Mouse (Mus musculus): ENCODE measurements around the gene Ints5. TPM values are rescaled to one million over a fixed set of nuclear protein-coding genes. Genes with fewer than 3 reads are reported as not detected.
"Not testable (repeated sequence)": the region's sequence is repeated elsewhere in the genome, so short reads cannot be mapped to it uniquely, and the experiment has no call there.

Gene Ints5
- 10 to 100 TPM; 19.0 to 20.1 TPM for total RNA-seq (2021)
- long read RNA-seq, experiment 1, transcript Ints5-201 (2 exons, 3,274 nt), result major isoform, 13 of 19 reads
- long read RNA-seq, experiment 1, partial matches to known transcripts, result 0 of 19 reads
- long read RNA-seq, experiment 1, other reads (novel, unspliced or antisense), result 6 of 19 reads
- long read RNA-seq, experiment 2, transcript Ints5-201 (2 exons, 3,274 nt), result major isoform, 8 of 19 reads
- long read RNA-seq, experiment 2, partial matches to known transcripts, result 11 of 19 reads
- long read RNA-seq, experiment 2, other reads (novel, unspliced or antisense), result 0 of 19 reads

DNA sequence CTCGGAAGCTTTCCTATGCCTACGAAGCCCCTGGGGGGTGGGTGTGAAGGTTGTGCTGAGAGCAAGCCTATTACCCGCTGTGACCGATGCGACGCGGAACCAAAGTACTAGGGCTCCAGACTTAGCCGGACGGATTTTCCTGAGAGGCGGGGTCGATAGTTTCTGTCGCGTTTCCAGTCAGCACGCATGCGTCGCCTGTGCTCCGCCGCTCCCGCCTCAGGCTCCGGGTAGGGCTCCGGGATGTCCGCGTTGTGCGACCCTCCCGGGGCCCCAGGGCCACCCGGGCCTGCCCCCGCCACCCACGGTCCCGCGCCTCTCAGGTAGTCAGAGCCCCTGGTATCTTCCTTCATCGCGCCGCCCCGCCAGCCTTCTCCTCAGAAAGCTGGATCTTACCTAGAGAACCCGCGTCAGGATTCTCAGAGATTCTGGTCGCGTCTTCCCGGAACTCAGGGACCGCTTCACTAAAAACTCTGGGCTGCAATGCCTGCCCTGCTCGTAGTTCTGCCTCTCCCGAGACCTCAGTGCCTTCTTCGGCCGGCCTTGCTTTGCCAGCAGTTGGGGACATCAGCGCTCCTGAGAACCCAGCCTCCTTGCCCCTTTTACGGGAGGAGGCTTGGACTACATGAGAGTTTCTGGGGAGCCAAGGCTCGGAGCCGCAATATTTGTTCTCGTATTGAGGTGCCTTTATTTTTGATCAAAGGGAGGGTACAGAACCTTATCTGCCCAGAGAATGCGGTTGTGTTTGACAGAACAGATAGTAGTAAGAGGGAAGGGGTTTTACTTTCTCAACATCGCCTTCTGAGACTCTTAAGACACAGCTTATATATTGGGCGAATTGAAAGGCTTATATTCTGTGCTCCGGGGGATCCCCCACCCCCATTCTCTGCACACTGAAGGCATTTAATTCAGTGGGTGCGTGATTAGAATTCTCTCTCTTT, at the start of gene Ints5:
Gene Ints5 (plus strand): TSS at position 177 of the 938 bp plus-strand sequence.
- peak; percentile 70 to 84 for DNase-seq (ENCODE audit: low spot score in 2 of 2)

DNA sequence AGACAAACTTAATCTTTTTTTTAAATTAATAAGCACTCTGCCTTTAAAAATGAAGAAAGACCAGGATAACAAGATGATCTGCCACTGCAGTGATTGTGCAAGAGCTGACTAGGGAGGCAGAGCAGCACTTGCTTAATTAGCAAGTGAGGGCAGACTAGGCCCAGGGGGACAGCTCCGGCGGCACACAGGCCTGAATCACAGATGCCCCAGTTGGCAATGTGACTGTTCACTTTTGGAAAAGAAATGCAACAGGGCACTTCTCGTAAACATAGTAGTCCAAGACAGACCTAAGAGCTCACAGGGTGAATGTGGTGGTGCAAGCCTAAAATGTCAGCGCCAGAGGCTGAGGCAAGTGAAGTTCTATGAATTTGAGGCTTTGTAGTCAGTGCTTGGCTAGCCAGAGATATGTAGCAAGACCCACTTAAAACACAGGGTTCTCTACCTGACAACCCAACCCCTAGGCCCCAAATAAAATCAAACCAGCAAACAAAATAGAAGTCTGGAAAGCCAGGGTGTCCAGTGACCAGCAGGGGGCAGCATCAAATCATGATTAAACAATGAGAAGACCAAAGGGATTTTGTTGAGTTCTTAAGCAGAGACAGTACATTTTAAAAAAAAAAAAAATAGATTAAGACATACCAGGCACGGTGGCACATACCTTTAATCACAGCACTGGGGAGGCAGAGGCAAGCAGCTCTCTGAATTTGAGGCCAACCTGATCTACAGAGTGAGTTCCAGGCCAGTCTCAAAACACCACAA, 48.3 kb upstream of the Ints5 start:
- DNase-seq (ENCODE audit: low spot score in 2 of 2), result peak; percentile 50 to 83

DNA sequence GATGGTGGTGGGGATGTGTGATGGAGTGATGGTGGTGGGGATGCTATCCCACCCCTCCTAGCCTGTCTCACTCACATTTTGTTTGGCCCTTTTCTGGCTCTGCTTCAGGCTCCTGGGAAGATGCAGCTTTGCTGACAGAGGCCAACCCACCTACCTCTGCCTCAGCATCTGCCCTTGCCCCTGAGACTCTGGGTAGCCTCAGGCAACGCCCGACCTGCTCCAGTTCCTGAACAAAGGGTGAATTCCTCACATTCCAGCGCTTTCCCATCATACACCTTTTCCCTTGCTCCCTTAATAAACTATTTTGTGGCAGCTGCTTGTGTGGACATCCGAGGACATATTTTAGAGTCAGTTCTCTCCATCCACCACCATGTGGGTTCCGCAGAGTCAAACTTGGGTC, 44.4 kb upstream of the Ints5 start:
- DNase-seq (ENCODE audit: low spot score in 2 of 2), result no peak

DNA sequence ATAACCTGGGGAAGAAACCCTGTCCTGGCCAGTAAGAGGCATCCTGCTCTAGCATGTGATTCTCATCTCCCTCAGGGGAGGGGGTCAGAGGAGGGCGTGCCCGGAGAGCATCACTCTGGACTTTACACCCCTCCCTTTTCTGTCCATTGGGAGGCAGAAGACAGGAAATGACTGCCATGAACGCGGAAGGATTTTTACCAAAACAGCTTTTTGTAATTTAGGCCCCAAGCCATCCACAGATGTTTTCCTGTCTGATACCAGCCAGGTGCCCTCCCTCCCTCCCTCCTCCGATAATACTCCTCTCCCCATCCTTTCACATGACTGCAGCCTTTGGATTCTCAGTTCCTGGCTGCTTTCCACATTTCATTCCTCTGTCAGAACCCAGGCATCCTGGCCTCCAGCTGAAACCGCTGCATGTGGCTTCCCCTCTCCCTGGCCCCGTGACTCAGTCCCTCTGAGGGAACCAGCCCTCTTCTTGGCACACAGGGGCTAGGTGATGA, 42.4 kb upstream of the Ints5 start, which contains the start of gene Lrrn4cl:
Gene Lrrn4cl (plus strand): TSS at position 367 of the 500 bp plus-strand sequence.
- peak; percentile 45 to 66 for DNase-seq (ENCODE audit: low spot score in 2 of 2)

DNA sequence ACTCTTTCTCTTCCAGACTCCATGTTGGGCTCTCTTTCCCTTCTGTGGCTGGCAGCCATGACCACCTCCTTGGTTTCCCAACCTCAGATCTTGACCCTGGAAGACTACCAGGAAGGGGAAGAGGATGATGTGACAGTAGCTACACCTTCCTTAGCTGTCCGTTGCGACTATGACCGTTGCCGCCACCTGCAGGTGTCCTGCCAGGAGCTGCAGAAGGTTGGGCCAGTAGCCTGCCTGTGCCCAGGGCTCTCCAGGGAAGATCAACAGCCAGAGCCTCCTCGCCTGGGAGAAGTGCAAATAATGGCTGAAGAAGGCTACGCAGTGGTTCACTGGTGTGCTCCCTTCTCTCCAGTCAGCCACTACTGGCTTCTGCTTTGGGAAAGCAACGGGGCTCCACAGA, 41.2 kb upstream of the Ints5 start:
- DNase-seq (ENCODE audit: low spot score in 2 of 2), result no peak

DNA sequence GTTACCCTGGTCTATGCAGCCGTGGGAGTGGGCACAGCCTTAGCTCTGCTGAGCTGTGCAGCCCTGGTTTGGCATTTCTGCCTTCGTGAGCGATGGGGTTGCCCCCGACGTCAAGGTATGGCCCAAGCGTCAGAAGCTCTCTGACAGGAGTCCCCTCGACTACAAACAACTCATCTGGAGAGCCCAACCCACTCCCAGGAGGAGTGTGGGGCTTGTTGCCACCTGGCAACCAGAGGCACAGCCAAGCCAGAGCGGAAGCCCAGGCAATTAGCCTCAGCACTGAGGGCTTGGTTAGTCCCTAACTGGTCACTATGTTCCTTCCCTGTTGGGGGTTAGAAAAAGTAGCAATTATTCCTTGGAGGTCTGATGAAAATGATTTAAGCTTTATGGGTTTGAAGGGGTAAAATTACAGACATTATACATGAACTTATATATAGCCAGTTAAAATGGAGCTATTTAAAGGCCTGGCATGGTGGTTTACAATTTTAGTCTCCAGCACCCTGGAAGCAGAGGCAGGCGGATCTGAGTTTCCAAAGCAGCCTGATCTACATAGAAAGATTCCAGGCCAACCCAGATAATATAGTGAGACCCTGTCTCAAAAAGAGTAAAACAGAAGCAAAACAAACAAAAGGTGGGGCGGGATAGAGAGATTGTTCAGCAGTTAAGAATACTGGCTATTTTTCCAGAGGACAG, 40.4 kb upstream of the Ints5 start:
- no peak for DNase-seq (ENCODE audit: low spot score in 2 of 2)

DNA sequence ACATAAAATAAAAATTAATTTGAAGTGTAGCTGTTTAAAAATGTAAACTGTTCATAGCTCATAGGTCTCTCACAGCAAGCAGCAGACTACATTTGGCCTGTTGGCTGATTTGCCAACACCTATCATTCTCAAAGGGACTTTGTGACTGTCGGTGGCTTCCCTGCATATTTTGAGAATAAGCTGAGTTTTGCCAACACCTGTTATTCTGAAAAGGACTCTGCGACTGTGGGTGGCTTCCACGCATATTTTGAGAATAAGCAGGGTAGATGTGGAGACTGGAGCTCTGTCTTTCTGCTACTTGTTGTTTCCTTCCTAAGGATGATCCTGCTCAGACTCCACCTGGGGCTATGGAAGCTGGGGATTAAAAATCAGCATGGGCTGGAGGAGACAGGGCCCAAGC, 39.7 kb upstream of the Ints5 start:
- no peak for DNase-seq (ENCODE audit: low spot score in 2 of 2)

DNA sequence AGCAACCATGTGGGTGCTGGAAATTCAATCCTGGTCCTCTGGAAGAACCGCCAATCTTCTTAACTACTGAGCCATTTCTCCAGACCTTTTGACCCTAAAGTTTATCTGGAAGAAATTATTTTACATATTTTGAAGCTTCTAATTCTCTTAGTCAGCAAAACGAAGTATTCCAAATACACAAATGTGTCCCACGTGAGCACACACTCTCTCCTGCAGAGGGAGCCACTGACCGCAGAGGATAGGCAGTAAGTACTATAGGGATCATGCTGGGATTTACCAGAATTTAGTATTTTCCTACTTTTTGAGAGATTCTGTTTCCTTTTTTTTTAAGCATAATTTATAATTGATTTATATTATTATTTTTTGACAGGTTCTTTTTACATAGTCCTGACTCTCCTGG, 35.1 kb upstream of the Ints5 start:
- peak in 1 of 2 experiments; percentile 55 for DNase-seq (ENCODE audit: low spot score in 2 of 2)

DNA sequence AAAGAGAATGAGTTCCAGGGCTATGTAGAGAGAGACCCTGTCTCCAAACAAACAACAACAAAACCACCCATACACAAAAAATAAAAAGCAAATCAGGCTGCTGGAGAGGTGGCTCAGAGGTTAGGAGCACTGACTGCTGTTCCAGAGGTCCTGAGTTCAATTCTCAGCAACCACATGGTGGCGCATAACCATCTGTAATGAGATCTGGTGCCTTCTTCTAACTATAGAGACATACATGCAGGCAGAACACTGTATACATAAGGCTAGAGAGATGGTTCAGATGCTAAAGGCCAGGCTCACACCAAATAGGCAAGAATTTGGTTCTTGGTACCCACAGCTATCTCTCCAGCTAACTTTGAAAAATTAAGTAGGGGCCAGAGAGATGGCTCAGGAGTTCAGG, 33.8 kb upstream of the Ints5 start:
- no peak for DNase-seq (ENCODE audit: low spot score in 2 of 2)

DNA sequence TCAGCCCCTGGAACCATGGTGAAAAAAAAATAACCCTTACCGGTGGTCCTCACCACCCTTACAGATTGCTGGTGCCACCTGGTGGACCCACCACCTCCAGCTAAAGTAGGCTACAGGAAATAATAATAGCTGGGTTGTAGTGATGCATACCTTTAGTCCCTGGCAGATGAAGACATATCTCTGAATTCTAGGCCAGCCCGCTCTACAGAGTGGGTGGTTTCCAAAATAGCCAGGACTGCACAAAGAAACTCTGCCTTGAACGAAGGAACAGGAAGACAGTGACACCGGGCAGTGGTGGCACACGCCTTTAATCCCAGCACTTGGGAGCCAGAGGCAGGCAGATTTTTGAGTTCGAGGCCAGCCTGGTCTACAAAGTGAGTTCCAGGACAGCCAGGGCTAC, 28.5 kb upstream of the Ints5 start:
- no peak for DNase-seq (ENCODE audit: low spot score in 2 of 2)

DNA sequence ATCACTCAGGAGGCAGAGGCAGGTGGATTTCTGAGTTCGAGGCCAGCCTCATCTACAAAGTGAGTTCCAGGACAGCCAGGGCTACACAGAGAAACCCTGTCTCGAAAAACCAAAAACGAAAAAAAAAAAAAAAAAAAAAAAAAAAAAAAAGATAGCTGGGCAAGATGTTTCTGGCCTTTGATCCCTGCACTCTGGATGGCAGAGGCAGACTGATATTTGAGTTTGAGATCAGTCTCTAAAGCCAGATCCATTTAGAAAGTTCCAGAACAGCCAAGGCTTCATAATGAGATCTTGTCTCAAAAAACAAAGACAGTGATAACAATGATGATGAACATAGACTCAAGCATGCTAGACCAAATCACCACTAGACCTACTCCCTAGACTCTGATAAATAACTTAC, 22.4 kb upstream of the Ints5 start:
- not testable (repeated sequence) for DNase-seq (ENCODE audit: low spot score in 2 of 2)

DNA sequence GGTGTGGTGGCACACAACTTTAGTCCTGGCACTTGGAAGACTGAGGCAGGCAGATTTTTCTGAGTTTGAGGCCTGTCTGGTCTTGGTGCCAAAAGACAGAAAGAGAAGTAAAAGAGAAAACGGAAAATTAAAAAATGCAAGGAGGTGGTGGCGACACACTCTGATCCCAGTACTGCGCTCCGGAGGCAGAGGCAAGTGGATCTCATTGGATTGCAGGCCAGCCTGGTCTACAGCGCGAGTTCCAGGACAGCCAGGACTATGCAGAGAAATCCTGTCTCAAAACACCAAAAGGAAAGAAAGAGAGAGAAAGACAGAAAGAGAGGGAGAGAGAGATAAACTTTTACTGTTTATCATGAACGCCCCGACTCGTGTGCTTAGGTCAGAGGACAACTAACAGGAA, 22.0 kb upstream of the Ints5 start:
- DNase-seq (ENCODE audit: low spot score in 2 of 2), result no peak

DNA sequence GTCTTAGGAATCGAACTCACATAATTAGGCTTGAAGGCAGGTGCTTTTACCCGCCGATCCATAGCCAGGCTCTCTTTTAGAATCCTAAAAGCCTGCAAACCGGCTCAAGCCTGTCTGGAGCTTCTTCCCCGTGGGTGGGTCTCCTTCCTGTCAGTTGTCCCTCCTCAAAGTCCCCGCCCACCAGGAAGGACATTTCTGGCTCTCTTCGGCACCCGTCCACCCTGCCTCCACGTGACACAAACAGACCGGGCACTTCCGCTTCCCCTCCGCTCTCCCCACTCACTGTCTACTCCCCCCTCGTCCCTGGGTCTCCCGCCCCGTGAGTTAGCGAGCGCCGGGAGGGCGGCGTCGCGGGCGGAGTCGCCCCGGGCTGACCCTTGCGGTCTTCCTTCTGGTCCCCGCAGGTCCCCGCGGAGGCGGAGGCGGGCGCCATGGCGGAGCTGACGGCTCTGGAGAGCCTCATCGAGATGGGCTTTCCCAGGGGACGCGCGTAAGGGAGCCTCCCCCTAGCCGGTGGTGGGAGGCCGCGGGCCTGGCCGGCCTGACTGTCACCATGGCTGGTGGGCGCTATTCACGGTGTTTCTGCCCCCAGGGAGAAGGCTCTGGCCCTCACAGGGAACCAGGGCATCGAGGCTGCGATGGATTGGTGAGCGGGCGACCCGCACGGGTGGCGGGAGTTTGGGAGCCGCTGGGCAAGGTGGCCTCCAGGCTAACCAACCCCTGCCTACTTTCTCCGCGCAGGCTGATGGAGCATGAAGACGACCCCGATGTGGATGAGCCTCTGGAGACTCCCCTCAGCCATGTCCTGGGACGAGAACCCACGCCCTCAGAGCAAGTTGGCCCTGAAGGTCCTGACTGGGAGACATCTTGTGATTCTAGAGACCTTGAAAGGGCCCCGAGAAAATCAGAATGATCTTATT, 21.3 kb upstream of the Ints5 start, which contains the start of gene Ubxn1:
Gene Ubxn1 (plus strand): TSS at position 230 of the 920 bp plus-strand sequence.
- DNase-seq (ENCODE audit: low spot score in 2 of 2), result peak; percentile 86 to 95

DNA sequence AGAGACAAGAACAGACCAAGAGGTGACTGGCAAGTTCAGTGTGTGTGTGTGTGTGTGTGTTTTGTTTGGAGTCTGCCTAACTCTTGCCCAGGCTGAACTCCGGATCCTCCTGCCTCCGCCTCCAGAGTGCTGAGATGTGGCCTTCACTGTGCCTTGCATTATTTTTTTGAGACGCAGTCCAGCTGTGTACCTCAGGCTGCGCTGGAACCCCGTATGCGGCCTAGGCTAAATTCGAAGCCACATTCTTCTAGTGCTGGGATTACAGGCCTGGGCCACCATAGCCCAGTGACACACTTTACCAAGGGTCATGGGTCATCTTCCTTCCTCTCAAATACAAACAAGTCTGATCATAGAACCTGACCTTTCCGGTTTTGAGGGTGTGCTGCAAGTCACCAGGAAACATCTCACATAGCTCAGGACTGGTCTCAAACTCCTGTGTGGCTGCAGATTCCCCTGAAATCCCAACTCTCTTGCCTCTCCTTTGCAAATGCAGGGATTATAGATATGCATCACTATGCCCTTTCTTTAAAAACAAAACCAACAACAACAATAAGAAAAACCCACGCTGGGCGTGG, 20.5 kb upstream of the Ints5 start:
- DNase-seq (ENCODE audit: low spot score in 2 of 2), result no peak

DNA sequence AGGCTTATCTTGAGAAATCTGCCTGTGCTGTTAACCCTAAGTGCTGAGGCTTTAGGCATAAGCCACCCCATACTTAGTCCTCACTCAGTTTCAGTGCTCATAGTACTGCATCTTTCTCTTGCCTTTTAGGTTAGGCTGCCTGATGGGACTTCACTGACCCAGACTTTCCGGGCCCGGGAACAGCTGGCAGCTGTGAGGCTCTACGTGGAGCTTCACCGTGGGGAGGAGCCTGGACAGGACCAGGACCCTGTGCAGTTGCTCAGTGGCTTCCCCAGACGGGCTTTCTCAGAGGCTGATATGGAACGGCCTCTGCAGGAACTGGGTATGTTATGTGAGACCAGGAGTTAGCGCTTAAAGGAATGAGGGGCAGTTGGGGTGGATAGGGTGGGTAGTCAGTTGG, 17.8 kb upstream of the Ints5 start:
- no peak for DNase-seq (ENCODE audit: low spot score in 2 of 2)

DNA sequence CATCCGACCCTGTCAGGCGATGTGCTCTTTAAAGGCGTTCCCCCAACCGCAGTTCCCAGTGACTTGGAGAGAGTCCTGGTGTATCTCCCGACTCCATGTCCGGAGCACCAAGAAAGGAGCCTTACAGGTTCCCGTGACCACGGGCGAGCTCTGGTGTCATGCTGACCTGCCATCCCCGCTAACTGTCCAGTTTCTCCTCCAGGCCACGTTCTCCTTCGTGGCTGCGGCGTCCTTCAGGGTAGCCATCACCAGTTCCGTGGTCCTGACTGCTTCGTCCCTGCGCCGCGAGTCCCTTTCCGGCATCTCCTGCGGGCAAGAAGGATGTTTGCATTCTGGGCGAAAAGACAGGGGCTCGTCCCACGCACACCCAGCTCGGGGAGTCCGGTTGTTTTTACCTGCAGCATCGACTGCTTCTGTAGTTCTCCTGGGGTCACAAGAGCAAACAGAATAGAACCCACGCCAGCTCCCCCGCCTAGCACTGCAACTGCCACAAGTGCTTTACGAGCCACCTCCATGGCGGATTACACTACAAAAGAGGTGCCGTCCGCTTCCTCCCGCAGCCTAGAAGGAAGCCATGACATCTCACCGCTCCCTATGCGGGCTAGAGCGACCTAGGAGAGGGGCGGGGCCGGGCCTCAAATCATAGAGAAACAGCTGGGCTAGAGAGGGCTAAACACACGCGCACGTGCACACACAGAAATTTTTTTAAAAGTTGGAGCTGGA, 12.3 kb upstream of the Ints5 start, which contains the start of gene Uqcc3:
Gene Uqcc3 (minus strand): TSS at position 613 of the 723 bp plus-strand sequence.
- peak; percentile 80 to 89 for DNase-seq (ENCODE audit: low spot score in 2 of 2)

DNA sequence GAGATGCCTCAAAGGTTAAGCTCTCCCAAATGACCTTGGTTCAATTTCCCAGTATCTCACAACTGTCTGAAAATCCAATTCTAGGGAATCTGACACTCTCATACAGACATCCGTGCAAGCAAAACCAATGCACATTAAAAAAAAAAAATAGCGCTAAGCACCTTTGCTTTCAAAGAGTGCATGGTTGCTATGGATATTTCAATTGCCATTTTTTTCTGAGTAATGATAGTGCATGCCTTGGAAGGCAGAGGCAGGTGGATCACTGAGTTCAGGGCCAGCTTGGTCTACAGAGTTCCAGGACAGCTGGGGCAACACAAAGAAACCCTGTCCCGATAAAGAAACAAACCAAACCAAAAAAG, 11.8 kb upstream of the Ints5 start:
- DNase-seq (ENCODE audit: low spot score in 2 of 2), result no peak

DNA sequence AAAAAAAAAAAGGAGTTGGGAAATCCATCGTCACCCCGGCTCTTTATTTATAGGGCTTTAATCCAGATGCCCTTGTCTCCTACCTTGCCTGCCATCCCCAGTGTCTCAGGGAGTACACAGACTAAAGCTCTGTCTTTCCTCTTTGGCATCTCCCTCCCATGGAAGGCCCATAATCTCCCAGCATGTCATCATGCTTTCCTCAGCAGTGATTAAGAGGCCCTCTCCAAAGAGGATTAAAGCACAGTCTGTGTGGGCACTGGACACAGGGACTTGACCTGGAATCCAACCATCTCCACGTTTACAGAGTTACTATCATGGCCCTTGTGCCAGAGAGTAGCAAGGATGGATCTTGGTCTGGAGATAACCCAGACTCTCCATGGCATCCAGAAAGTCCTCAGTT, 9.2 kb upstream of the Ints5 start, which contains the start of the genes Lbhd1 and Gm49403:
Gene Lbhd1 (plus strand): TSS at position 117 of the 400 bp plus-strand sequence.
Gene Gm49403 (plus strand): TSS at position 315 of the 400 bp plus-strand sequence.
- no peak for DNase-seq (ENCODE audit: low spot score in 2 of 2)
